Mouse (Mus musculus): ENCODE results near the gene Armcx2.
A peak's percentile ranks its signal among the peaks of the same experiment; 100 is the strongest.
"Not testable (repeated sequence)": the region's sequence is repeated elsewhere in the genome, so short reads cannot be mapped to it uniquely, and the experiment has no call there.

Armcx2 gene

DNA sequence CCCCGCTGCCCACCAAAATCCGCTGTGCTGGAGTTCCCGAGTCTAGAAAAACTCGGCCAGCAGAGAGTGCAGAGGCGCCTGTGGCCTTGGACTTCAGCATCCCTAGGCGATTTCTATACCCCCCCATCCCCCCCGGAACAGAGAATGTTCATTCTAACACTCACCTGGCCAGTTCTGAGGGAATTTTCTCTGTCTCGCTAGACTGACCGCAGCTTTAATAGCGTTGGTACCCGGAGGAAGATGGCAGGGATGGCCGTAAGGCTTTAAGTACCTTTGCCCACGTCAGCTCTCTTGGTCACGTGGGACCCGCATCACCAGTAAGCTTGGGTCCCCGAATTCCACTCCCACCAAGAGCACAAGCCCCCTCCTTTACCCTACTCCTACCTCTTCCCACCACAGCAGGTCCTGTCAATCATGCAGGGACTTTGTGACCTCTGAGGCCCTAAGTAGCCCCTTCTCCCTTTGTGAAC is at the start of gene Armcx2:
TSS of gene Armcx2 (minus strand) at position 467 of the 470 bp plus-strand sequence.
- peak; percentile 61 for DNase-seq (ENCODE audit: low spot score)

DNA sequence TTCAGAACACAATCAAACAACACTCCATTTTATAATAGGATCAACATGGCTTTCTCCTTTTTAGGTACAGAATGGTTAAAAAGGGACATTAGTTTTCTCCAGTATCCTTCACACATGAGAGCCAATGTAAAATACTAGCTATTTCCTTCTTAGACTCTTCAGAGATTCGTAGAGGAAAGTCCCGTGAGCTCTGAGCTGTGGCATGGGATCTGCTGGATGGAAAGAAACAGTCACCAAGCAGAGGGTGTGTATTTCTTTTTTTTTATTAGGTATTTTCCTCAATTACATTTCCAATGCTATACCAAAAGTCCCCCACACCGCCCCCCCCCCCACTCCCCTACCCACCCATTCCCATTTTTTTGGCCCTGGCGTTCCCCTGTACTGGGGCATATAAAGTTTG is 40.6 kb upstream of the Armcx2 start:
- no peak for DNase-seq (ENCODE audit: low spot score)

GRCm38 (mm10) chrX:134844424-134844823 is 35.4 kb upstream of the Armcx2 start:
- DNase-seq (ENCODE audit: low spot score), result no peak

DNA sequence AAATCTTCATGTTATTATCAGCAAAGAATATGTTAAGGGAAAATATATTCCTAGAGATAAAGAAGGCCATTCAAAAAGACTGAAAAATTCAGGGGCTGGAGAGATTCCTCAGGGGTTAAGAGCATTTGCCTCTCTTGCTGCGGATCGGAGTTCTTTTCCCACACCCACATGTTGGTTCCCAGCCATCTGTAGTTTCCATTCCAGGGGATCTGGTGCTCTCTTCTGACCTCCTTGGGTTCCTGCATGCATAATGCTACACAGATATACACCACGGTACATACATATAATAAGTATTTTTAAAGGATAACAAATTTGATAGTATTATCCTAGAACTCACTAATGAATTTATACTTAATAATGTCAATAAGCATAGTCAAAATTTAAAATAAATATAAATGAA is 21.5 kb upstream of the Armcx2 start:
- no peak for DNase-seq (ENCODE audit: low spot score)

GRCm38 (mm10) chrX:134807833-134808754 is 927 bp downstream of the Armcx2 start:
- DNase-seq (ENCODE audit: low spot score), result no peak

DNA sequence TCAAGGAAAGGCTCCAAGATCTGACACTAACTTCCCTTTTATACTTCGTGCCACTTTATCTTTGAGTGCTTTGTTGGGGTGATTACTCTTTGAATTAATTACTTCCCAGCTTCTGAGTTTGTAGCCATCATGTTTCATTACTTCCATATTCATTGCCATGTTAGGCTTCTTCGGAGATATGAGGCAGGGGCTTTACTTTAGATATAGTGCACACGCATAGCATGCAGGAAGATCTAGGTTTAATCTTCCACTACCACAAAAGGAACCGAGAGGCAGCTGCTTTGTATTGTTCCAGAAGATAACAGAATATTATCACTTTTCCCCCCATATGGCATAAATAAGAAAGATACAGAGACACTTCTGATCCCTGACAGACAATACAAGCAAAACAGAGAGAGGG is 21.3 kb downstream of the Armcx2 start:
- DNase-seq (ENCODE audit: low spot score), result no peak

DNA sequence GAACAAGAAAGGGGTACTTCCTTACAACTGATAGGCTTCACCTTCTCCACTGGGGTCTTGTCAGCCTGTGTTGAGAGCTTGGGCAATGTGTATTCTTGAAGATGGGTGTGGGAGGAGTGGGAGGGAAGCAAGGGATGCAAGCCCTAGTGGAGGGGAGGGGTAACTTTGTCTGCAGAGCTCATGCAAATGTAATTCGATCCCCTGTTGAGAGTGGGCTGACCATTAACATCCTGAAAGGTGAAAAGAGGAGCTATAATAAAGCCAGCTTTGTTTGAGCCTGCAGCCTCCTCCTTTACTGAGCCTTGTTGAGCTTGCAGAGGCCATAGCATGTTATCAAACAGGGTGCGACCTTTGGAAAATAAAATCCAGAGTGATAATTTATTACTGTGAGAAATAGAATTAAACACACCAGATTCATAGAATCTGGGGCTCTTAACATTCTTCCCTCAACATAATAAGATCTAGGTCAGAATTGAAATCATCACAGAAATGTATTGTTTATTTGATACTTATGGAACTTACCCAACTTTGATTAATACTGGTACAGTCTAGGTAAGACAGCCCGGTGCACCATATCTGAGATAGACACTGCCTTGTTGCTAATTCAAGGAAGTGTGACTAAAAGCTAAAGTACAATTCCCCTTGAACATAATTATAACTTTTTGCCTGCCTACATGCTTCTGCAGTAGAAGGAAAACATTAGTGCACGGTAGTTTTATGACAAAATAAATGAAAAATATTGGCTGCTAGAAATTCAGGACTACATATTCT is 45.4 kb downstream of the Armcx2 start:
- not testable (repeated sequence) for DNase-seq (ENCODE audit: low spot score)

DNA sequence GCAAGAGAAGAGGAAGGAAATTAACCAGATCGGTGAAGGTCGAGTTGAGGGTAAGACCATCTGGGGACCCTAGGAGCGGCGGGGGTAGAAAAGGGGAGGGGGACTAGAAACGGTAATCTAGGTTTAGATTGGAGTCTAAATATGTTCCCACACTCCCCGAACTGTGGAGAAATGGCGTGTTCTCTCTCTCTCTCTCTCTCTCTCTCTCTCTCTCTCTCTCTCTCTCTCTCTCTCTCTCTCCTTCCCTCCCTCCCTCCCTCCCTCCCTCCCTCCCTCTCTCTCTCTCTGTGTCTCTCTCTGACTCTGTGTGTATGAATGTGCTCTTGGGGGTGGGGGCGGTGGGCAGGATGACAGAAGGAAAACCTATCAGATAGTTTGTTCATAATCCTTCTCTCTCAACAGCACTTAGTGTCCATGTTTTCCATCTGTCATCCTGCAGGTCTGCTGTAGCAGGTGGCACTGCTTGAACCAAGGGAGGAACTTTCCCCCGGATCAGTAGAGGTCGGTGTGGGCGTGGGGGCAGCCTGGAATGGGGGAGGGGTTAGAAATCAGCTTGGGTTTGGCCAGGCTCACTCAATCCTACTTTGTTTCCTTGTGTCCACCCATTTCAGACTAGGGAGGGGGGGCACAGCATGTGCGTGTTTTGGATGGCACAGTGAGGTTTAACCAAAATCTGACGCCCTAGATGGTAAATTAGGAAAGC is 51.6 kb downstream of the Armcx2 start:
- no peak for DNase-seq (ENCODE audit: low spot score)

- DNase-seq (ENCODE audit: low spot score), result peak; percentile 51
Measured at GRCm38 (mm10) chrX:134756434-134757292, 52.4 kb downstream of the Armcx2 start, which contains the start of gene Armcx3. Gene Armcx3 (plus strand): TSS chrX:134756595.

Data from T-cell, adult 2 months (primary cell).